Mouse (Mus musculus) gastrocnemius, adult 8-10 months (tissue): ENCODE results near the gene Klf1. TPM values are rescaled to one million over a fixed set of nuclear protein-coding genes. Genes with fewer than 3 reads are reported as not detected.
A peak's percentile ranks its signal among the peaks of the same experiment; 100 is the strongest.

ENCODE experiments used
- DNase-seq, 2 experiments: peaks; one replicate each; pipeline ENCODE4 v3.0.0; 2022; ENCODE audit warnings: low spot score in 2 of 2
- total RNA-seq, 4 experiments: library from RNA; stranded (reverse); gene quantifications; 2 replicates each; pipeline ENCODE4 v1.2.4; 2022

The Klf1 gene
- not detected for total RNA-seq

DNA sequence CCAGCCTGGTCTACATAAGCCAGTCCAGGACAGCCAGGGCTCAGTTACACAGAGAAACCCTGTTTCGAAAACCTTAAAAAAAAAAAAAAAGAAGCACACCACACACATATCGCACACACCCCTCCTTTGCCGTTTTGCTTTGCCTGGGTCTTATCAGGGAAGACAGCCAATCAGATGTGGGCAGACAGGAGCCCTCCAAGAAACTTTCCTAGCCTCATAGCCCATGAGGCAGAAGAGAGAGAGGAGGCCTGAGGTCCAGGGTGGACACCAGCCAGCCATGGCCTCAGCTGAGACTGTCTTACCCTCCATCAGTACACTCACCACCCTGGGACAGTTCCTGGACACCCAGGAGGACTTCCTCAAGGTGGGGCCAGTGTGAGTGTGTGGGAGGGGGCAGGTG is at the start of gene Klf1:
Gene Klf1 (plus strand): TSS at position 177 of the 400 bp plus-strand sequence.
- no peak for DNase-seq

DNA sequence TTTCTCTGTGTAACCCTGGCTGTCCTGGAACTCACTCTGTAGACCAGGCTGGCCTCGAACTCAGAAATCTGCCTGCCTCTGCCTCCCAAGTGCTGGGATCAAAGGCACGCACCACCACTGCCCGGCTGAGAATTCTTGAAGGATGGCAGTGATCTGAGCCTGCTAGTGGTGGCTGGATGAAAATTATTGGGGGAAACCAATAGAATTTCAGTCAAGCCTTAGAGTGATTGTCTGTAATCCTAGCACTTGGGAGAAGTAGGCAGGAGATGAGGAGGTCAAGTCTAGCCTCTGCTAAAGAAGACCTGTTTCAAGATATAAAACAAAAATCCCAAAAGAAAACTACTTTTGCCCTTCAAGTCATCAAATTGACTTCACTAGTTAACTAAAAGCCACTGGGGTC is 45.3 kb upstream of the Klf1 start:
- DNase-seq: no peak

DNA sequence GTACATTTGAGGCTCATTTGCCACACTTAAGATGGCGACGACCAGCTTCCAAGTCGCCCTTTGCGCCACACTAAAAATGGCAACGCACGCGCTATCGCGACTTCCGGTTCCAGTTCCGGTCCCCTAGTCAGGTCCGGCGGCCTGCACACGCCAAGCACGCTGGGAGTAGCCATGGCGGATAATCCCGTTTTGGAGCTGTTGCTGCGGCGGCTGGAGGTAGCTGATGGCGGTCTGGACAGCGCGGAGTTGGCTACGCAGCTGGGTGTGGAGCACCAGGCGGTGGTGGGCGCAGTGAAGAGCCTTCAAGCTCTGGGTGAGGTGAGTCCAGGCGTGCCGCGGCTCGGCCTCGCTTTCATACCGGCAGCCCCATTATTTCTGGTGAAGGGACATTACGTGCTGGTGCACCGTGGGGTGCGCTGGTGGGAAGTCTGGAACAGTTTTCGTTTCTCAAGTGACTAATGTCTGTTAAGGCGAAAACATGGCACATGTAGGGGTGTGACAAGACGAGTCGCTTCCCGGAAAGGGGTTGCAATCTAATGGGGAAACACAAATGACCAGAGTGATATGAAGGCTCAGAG is 44.8 kb upstream of the Klf1 start, which contains the start of gene Farsa:
Gene Farsa (plus strand): TSS at position 126 of the 578 bp plus-strand sequence.
- DNase-seq: peak; percentile 82 to 87

DNA sequence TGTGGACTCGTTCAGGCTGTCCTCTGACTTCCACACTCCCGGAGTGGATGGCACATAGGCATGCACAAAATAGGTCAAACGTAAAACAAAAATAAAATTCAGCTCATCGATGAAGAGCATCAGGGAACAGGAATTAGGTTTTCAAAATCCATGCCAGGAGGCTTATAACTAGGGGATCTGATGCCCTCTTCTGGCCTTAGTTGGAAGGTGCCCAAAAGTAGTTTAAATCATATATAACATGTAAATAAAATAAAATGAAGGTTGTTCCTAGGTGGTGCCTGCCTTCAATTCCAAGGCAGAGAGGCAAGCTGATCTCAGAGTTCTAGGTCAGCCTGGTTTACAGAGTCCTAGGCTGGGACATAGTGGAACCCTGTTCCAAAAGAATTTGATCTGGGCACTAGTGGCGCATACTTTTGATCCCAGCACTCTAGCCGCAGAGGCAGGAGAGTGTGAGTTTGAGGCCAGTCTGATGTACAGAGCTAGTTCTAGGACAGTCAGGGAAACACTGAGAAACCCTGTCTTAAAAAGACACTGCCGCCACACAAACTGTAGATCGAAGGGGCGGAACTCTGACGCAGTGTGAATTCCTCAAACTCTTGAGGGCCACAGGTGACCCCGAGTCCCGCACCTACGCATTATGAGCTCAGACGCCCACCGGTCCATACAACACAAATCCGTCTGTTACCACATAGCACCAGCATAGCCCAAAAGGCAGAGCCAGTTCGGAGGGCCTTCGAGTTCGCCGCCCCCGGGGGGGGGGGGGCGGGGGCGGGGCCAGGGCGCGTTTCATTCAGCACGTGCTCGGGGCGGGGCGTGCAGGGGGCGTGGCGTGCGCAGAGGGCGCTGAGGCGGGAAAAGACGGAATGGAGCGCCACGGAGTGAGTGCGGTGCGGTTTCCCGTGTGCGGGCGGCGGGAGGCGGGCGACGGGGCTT is 30.1 kb upstream of the Klf1 start, which contains the start of gene Syce2:
Gene Syce2 (plus strand): TSS at position 736 of the 933 bp plus-strand sequence.
- peak in 1 of 2 experiments; percentile 59 for DNase-seq

DNA sequence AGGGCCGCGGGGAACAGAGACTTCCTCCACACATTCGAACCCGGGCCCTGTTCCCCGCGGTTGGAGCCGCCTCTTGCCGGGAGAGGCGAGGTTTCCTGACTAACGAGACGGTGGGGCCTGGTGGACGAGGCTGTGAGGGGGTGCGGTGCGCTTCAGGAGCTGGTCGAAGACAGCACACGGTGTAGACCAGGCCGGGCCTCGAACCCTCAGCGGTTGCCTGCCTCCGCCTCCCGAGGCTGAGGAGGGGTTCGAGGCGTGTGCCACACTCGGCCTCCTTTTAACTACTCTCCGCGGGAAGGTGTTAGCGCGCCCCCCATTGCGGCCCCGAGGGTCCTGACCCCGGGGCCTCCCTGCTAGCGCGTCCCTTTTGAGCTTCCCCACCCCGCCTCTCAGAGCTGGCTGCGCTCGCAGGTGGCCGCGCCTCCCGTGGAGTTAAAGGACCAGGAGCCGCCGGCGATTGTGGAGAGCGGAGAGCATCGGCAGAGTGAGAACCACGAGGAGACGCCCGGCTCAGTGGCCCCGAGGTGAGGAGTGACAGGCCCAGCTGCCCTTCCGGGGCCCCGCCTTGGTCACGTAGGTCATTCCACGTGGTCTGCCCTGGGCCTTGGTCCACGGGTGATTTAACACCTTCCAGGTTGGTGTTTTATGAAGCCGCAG is 29.3 kb upstream of the Klf1 start:
- peak in 1 of 2 experiments; percentile 23 for DNase-seq

DNA sequence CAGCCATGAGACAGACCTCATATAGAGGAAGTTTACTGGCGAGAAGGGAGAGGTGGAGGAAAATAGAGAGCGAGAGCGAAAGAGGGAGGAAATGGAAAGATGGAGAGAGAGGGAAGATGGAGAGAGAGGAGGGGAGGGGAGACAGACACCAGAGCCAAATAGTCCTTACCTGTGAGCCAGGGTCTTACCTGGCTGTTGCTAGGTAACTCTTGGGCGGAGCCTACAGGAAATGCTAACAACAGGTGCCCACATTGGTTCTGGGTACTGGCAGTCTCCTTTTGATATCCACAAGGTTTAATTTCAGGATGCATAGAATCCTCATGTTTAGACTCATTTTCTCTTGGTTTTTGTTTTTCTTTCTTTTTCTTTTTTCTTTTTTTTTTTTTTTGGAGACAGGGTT is 28.7 kb upstream of the Klf1 start:
- no peak for DNase-seq

DNA sequence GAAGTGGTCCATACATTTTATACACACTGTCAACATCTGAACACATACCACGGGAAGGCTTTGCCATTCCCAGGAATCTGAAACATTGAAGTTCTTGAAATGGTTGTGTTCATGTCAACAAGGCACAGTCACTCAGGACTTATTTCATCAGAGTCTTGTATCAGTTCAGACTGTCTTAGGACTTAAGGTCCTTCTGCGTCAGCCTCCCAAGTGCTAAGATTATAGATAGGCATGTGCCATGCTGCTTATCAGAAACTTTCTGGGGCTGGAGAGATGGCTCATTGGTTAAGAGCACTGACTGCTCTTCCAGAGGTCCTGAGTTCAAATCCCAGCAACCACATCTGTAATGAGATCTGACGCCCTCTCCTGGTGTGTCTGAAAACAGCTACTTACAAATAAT is 27.4 kb upstream of the Klf1 start:
- no peak for DNase-seq

DNA sequence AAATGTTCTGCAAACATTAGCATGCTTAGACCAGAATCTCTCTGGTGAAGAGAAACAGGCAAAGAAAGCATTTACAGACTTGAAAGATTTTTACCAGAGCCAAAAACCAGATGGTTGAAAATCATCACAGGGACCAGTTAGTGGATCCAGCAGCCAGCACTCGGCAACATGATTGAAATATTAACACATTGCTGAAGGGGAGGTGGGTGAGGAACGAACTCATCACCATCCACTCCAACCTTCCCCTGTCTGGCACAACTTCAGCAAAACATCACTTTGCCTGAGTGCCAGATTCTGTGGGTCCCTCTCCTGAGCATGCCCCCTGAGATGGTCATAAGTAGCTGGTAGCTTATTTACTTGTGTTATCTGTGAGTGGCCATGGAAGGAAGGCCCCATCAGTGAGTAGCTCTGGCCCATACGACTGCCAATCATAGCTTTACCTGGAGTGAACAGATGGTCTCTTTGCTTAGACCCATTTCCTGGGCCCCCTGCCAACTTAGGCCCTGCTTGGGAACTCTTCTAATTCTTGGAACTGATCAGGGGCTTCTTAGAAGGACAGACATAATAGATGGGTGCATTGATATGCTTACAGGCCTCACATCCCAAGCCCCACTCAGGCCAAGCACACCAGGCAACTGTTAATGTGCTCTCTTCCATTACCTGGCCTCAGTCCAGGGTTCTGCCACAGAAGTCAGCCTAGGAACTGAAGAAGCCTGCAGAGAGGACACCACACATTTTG is 24.3 kb upstream of the Klf1 start:
- no peak for DNase-seq

DNA sequence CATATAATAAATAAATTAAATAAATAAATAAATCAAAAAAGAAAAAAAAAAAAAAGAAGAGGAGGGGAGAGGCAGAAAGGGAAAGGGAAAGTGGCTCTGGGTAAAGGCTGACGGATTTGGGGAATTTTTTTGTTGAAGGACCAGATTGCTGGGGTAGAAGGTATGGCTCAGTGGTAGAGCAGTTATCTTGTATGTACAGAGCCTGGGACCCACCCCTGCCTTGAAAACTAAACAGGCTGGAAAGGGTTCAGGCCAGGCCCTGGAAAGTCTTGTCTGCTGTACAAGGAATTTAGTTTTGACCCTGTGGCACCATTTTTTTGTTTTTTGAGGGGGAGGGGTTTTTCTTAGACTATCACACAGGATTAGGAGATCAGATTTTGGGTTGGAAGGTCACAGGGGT is 22.8 kb upstream of the Klf1 start:
- DNase-seq: no peak

DNA sequence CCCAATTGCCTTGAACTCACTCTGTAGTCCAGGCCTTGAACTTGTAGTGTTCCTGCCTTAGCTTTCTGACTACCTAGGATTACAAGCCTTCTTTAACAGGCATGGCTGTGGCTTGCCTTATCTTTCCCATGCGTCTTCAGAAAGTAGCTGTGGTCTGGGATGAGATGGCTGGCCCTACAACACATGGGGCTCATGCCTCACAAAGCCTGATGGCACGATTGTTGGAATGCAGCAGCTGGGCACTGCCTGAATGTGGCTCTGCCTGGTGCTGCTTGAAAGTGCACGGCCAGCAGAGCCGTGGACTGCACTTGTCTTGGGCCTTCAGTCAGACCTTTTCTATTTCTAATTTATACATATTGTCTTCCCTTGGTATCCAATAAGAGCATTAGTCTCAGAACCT is 17.0 kb upstream of the Klf1 start:
- DNase-seq: no peak

DNA sequence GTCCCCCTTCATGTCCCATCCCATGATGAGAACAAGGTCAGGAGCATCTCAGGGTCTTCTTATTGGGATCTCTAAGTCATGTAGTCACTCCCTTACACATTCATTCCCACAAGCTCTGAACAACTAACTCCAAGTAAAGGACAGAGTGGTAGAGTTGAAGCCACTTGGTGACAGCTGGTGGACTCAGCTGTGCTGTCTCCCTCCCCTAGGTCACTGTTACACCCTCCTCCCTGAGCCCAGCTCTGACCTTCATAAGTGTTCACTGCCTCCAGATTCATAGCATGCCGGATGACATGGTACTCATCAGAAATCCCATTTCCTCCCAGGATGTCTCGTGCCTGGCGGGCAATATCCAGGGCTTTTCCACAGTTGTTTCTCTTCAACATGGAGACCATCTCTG is 13.4 kb upstream of the Klf1 start:
- no peak for DNase-seq

DNA sequence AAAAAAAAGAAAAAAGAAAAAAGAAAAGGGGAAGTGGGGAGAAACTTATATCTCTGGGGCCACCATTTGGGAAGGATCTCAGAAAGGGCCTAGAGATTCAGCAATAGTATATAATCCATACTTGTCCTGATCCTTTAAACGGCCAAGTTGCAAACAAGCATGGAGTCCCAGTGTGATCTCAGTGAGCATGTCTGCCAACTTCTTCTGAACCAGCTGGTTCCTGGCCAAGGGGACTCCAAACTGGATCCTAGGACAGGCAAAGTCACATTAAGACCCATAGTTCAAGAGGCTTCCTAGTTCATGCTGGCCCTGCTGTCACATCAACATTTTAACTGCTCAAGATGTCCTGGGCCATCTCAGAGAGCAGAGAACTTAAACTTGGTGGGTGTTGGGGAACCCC is 12.6 kb upstream of the Klf1 start:
- no peak for DNase-seq

DNA sequence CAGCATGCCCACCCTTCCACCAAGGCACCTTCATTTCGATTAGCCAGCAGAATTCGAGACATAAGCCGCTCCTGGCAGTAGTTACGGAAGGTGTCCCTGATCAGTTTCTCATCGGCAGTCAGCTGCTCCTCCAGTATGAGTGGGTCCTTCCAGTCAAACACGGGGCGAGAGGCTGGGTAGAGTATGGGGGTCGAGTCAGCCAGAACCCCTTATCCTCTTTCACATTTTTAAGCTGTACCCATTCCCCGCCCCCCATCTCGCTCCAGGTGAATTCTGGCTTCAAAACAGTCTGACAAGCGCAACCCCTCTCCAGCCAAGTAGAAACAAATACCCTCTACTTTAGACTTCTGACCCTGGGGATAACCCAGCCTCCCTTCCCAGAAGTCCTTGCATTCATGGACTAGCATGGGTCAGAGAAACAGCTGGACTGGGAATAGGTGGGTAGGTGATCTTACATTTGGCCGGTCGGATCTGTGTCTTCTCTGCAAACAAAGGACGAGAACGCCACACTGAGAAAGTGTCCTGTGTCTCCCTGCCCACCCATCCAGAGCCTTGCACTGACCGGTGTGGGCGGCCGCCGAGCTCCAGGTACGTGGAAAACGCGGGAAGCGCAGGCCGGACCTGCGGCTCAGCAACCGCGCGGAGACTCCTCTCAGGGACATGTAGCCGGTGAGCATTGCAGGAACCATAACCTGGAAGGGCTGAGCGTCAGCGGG is 8.6 kb upstream of the Klf1 start:
- no peak for DNase-seq

DNA sequence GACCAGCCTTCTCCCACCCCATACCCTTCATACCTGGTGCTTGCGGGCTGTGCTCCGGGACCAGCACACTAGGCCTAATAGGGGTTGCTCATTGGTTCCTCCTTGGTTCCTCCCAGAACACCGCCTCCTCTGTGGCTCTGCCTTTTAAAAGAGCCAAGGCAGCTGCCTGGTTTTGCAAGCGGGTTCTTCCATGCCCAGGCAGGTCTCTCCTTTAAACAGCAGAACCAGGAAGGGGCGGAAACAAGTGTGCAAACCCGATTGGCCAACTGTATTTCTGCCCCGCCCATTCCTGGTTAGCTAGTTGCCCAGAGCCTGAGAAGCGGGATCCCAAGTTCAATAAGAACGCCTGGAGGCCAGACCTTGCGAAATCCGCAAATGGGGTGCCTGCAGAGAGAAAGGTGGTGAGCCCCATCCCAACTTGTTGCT is 8.0 kb upstream of the Klf1 start, which contains the start of gene Gcdh:
Gene Gcdh (minus strand): TSS at position 213 of the 426 bp plus-strand sequence.
- peak; percentile 81 to 89 for DNase-seq

DNA sequence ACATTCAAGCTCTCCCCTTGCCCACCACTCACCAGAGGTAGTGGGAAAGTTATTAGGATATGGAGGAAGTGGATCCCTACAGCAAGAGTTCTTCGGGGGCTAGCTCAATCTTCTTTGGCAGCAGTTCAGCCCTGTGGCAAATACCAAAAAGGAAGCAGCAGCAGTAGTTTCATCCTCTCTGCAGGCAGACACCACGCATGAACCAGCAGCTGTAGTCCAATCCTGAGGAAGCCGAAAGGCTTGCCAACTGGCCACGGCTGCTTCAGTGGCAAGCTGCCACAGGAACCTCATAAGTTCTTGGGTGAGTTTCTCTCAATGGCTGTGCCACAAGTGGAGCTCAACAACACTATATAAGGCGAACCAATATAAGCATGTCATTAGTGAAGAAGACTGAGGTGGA is 5.8 kb upstream of the Klf1 start:
- DNase-seq: no peak

DNA sequence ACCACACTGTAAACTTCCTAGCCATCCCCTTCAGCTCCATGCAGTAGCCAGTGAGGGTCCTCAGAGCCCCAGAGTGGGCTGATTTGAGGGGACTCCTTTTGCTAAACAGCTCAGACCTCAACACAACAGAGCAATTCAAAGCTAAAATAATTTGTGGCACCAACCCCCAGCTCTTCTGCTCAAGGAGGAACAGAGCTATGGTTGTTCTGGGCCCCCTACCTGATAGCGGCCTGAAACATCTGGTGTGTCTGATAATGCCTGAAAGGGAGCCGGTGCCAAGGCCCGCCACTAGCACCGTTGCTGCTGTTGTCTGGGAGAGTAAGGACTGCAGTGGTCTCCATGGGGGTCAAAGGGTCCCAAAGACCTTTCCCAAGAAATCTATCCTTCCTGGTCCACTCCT is 657 bp upstream of the Klf1 start:
- no peak for DNase-seq

DNA sequence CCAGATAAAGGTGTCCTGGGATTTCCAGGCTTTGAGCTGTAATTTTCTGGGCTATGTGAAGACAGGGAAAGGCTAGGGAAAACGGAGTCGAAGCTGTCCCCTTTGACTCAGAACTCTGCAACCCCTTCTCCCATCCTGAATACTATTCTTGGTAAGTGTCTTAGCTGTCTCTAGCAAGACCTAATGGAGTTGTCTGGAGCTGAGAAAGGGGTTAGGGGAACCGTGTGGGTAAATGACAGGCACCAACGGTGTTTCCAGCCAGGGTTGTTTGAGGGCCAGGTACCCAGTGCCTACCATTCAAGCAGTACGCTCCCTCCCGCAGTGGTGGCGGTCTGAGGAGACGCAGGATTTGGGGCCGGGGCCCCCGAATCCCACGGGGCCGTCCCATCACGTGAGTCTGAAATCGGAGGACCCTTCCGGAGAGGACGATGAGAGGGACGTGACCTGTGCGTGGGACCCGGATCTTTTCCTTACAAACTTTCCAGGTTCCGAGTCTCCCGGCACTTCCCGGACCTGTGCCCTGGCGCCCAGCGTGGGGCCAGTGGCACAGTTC is 715 bp downstream of the Klf1 start:
- DNase-seq: no peak

DNA sequence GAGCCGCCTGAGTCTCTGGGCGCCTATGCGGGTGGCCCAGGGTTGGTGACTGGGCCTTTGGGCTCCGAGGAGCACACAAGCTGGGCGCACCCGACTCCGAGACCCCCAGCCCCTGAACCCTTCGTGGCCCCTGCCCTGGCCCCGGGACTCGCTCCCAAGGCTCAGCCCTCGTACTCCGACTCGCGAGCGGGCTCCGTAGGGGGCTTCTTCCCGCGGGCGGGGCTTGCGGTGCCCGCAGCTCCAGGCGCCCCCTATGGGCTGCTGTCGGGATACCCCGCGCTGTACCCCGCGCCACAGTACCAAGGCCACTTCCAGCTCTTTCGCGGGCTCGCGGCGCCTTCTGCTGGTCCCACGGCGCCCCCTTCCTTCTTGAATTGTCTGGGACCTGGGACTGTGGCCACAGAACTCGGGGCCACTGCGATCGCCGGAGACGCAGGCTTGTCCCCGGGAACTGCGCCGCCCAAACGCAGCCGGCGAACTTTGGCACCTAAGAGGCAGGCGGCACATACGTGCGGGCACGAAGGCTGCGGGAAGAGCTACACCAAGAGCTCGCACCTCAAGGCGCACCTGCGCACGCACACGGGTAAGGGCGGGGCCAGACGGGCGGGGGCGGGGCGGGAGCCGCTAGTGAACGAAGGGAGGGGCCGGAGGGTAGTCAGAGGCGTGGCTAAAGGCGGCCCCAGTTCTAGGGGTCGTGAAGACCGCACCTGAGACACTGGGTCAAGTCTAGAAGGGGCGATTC is 1.4 kb downstream of the Klf1 start:
- DNase-seq: peak; percentile 90 to 92

DNA sequence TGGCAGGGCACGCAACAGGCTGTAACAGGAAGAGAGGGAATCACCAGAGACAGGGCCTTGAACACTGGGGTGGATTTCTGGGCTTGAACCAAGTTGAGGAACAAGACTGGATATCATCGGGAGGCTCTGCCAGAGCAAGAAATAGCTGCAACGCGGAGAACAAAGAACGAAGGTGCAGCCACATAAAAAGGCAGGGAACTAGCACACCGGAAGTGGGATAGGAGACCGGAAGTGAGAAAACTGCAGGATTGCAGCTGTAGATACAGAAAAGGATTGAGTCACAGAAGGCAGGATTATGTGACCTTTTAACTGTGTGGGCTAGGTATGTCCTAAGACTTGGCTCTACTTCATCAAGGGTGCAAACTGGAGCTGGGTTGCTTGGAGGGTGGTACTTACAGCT is 2.6 kb downstream of the Klf1 start:
- DNase-seq: no peak

DNA sequence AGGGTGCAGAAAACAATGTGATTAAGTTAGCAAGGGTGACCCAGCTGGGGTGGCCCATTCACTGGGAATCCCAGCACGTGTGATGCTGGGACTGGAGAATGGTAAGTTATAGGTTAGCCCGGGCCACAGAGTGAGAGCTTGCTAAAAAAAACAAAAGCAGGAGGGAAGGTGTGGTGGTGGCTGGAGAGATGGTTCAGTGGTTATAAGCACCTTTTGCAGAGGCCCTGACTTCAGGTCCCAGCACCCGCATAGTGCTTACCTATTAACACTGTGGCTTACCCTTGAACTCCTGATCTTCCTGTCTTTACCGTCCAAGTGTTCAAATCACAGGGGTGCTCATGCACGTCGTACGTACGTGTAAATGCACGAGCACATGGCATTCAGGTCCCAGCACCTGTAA is 5.3 kb downstream of the Klf1 start:
- DNase-seq: no peak
